Mouse (Mus musculus): ENCODE measurements around the gene Rhbdl3. TPM values are rescaled to one million over a fixed set of nuclear protein-coding genes. Genes with fewer than 3 reads are reported as not detected.

The Rhbdl3 gene
- polyA plus RNA-seq (2015; fragmentation: Nextera tagmentation; extraction: Ambion mirVana), result 1.6 and 1.7 TPM in 2 replicates

GRCm38 (mm10) chr11:80300551-80301315, at the start of gene Rhbdl3:
Rhbdl3 (plus strand) TSS chr11:80300912.

GRCm38 (mm10) chr11:80377712-80378451, 77.2 kb downstream of the Rhbdl3 start, which contains the start of gene 5730455P16Rik:
5730455P16Rik (minus strand) TSS chr11:80378034.

DNA sequence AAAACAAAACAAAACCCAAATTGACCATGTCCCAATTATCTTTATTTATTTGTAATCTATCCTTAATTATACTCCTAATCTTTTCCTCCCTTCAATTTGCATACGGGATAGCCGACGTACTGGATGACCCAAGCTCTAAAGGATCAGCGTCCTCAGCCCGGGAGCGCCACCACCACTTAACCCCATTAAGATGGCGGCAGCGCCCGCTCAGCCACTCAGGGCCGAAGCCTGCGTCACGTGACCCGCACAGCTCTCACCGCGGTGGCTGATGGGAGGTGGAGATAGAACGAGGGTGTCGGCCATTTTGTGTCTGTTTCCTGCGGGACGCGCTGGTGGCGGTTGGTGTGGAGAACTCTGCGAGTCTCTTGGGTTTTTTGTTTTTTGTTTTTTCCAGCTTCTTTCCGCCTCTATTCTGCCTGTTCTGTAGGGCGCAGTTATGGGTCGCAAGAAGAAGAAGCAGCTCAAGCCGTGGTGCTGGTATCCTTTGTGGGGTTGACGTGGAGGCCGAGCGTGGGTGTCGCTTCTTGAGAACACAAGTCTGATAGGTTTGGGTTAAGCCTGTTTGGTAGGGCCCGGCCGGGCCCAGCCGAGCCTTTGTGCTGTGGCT, 82.4 kb downstream of the Rhbdl3 start, which contains the start of gene Zfp207:
Gene Zfp207, plus strand, starts transcription at position 261 of the 607 bp plus-strand sequence.

Other genes starting within 250 kb of the Rhbdl3 start
- 16.3 and 18.7 TPM in 2 replicates for gene Crlf3, start 219.9 kb upstream of the Rhbdl3 start, polyA plus RNA-seq (2015; fragmentation: Nextera tagmentation; extraction: Ambion mirVana)
- 2.3 and 2.8 TPM in 2 replicates for gene Atad5, start 211.5 kb upstream of the Rhbdl3 start, polyA plus RNA-seq (2015; fragmentation: Nextera tagmentation; extraction: Ambion mirVana)
- gene Tefm, start 158.7 kb upstream of the Rhbdl3 start, polyA plus RNA-seq (2015; fragmentation: Nextera tagmentation; extraction: Ambion mirVana), result 18.8 and 18.9 TPM in 2 replicates
- gene Adap2, start 146.8 kb upstream of the Rhbdl3 start, polyA plus RNA-seq (2015; fragmentation: Nextera tagmentation; extraction: Ambion mirVana), result 3.1 and 5.8 TPM in 2 replicates
- 5.0 and 5.7 TPM in 2 replicates for gene Rnf135, start 117.1 kb upstream of the Rhbdl3 start, polyA plus RNA-seq (2015; fragmentation: Nextera tagmentation; extraction: Ambion mirVana)
- 30.5 and 33.9 TPM in 2 replicates for gene Rhot1, start 91.9 kb upstream of the Rhbdl3 start, polyA plus RNA-seq (2015; fragmentation: Nextera tagmentation; extraction: Ambion mirVana)
- gene 5730455P16Rik, start 77.1 kb downstream of the Rhbdl3 start, polyA plus RNA-seq (2015; fragmentation: Nextera tagmentation; extraction: Ambion mirVana), result 12.2 and 15.0 TPM in 2 replicates
- gene Zfp207, start 82.4 kb downstream of the Rhbdl3 start, polyA plus RNA-seq (2015; fragmentation: Nextera tagmentation; extraction: Ambion mirVana), result 118 and 137 TPM in 2 replicates
- gene Psmd11, start 127.7 kb downstream of the Rhbdl3 start, polyA plus RNA-seq (2015; fragmentation: Nextera tagmentation; extraction: Ambion mirVana), result 156 and 159 TPM in 2 replicates
- gene Cdk5r1, start 176.1 kb downstream of the Rhbdl3 start, polyA plus RNA-seq (2015; fragmentation: Nextera tagmentation; extraction: Ambion mirVana), result 0.29 and 0.35 TPM in 2 replicates

Measured in urinary bladder, postnatal 0 days (tissue).